8 mouse cellular contexts compared by ENCODE assay signal in the genomic region with DNA sequence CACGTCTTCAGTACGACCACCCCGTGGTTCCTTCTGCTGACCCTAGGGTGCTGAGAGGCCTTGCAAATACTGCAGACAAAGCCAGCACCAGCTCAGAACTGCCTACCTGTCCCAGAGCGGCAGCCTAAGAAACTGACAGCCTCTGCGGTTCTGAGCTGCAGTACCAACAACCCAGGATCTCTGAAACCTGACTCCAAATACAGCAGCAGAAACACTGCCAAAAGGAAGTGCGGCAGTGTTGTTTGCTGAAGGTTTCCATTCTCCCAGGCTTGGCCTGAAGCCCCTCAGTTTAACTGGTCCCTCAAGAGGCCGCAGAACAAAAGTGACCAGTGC. TPM values are rescaled to one million over a fixed set of nuclear protein-coding genes. Genes with fewer than 3 reads are reported as not detected.
DNase-seq lines count a peak whose midpoint lies in the region; ATAC-seq lines count a peak whose summit lies in the region.

No protein-coding gene starts in this region.

- no peaks in the 10 kb centered on the region for H3K9me3 ChIP-seq in heart, embryonic 12.5 days (replicated peaks)
- no peaks in the 10 kb centered on the region for H3K9me3 ChIP-seq in kidney, embryonic 15.5 days (replicated peaks)
- no peaks in the 10 kb centered on the region for H3K9me3 ChIP-seq in midbrain, embryonic 10.5 days (replicated peaks)

- H3K36me3 ChIP-seq in heart, embryonic 12.5 days, result 0 out of 2 replicates have a peak, but pooled peaks cover 4% of the 10 kb centered on the region
- H3K36me3 ChIP-seq in kidney, embryonic 15.5 days, result no peaks in the 10 kb centered on the region
- H3K36me3 ChIP-seq in midbrain, embryonic 10.5 days, result 0 out of 2 replicates have a peak, but pooled peaks cover 4% of the 10 kb centered on the region

- peak overlapping the region; percentile 71 for H3K4me3 ChIP-seq in heart, embryonic 12.5 days
- peak overlapping the region; percentile 80 for H3K4me3 ChIP-seq in kidney, embryonic 15.5 days (replicated peaks)
- H3K4me3 ChIP-seq in midbrain, embryonic 10.5 days, result peak overlapping the region; percentile 81

- DNase-seq in cerebellum, adult 11-12 months, result peak; percentile 70
- no peak for DNase-seq in cerebellum, postnatal 4 days (ENCODE audit: low spot score in 2 of 2)
- peak; percentile 42 to 45 for DNase-seq in cerebellum, adult 18-20 months
- peak; percentile 14 for DNase-seq in midbrain, embryonic 10.5 days (ENCODE audit: low spot score)
- no peak for DNase-seq in layer of hippocampus, postnatal 36 days
- no peak for DNase-seq in spleen, adult 18-20 months

- WGBS in heart, embryonic 12.5 days, result 22% methylated on average over 7 of the region's 7 CpGs
- 17% methylated on average over 7 of the region's 7 CpGs for WGBS in kidney, embryonic 15.5 days
- 49% methylated on average over 7 of the region's 7 CpGs for WGBS in midbrain, embryonic 10.5 days

- H3K4me1 ChIP-seq in heart, embryonic 12.5 days (replicated peaks), result peaks cover 45% of the 10 kb centered on the region
- H3K4me1 ChIP-seq in kidney, embryonic 15.5 days, result peaks cover 49% of the 10 kb centered on the region
- peaks cover 50% of the 10 kb centered on the region for H3K4me1 ChIP-seq in midbrain, embryonic 10.5 days

- peak overlapping the region; percentile 84 for H3K4me2 ChIP-seq in heart, embryonic 12.5 days
- H3K4me2 ChIP-seq in kidney, embryonic 15.5 days, result peak overlapping the region; percentile 88

- H3K27me3 ChIP-seq in heart, embryonic 12.5 days (replicated peaks), result no peaks in the 10 kb centered on the region
- no peaks in the 10 kb centered on the region for H3K27me3 ChIP-seq in kidney, embryonic 15.5 days
- H3K27me3 ChIP-seq in midbrain, embryonic 10.5 days (ENCODE audit: low read depth, poor library complexity, severe bottlenecking), result no peaks in the 10 kb centered on the region

- peak overlapping the region; percentile 87 for H3K9ac ChIP-seq in heart, embryonic 12.5 days
- peak overlapping the region; percentile 90 for H3K9ac ChIP-seq in kidney, embryonic 15.5 days

- peak overlapping the region; percentile 19; the same call in 1 of the 2 replicates for H3K27ac ChIP-seq in heart, embryonic 12.5 days (ENCODE audit: poor library complexity, severe bottlenecking)
- peak overlapping the region; percentile 90 for H3K27ac ChIP-seq in kidney, embryonic 15.5 days
- peak overlapping the region; percentile 5; the same call in 1 of the 2 replicates for H3K27ac ChIP-seq in midbrain, embryonic 10.5 days (replicated peaks)

- ATAC-seq in heart, embryonic 12.5 days (ENCODE audit: insufficient number of reproducible peaks, low FRiP score), result no peak
- no peak for ATAC-seq in kidney, embryonic 15.5 days (replicated peaks; ENCODE audit: low FRiP score)

RNA-seq across cellular contexts. Expression of gene Dexi, which starts 1.3 kb away (rescaled TPM):
- polyA plus RNA-seq in heart, embryonic 12.5 days (2016; fragmentation: Nextera tagmentation; extraction: Ambion mirVana), result 19.4 and 20.8 TPM in 2 replicates
- 18.4 and 18.5 TPM in 2 replicates for polyA plus RNA-seq in kidney, embryonic 15.5 days (2015; fragmentation: Nextera tagmentation; extraction: Ambion mirVana)
- 15.6 and 17.4 TPM in 2 replicates for polyA plus RNA-seq in midbrain, embryonic 10.5 days (2016; fragmentation: Nextera tagmentation; extraction: Ambion mirVana)
- total RNA-seq in layer of hippocampus, postnatal 36 days (2021), result 10 to 100 TPM; 65.8 to 66.8 TPM

RNA-seq across cellular contexts. Expression of gene Clec16a, which starts 3.6 kb away (rescaled TPM):
- polyA plus RNA-seq in heart, embryonic 12.5 days (2016; fragmentation: Nextera tagmentation; extraction: Ambion mirVana), result 30.0 and 33.7 TPM in 2 replicates
- 34.7 and 35.0 TPM in 2 replicates for polyA plus RNA-seq in kidney, embryonic 15.5 days (2015; fragmentation: Nextera tagmentation; extraction: Ambion mirVana)
- 27.2 and 30.8 TPM in 2 replicates for polyA plus RNA-seq in midbrain, embryonic 10.5 days (2016; fragmentation: Nextera tagmentation; extraction: Ambion mirVana)
- total RNA-seq in layer of hippocampus, postnatal 36 days (2021), result 100 to 1,000 TPM in 1 of 2 experiments, 10 to 100 TPM in 1; 97.8 to 103 TPM

Comparison
In these comparisons a context has a peak if more than half of its experiments do, and no peak if none do; other contexts are left out.
1. DNase-seq: peak in cerebellum, adult 11-12 months (single experiment), cerebellum, adult 18-20 months (2 of 2) and midbrain, embryonic 10.5 days (single experiment); none in cerebellum, postnatal 4 days (0 of 2), layer of hippocampus, postnatal 36 days (0 of 2) and spleen, adult 18-20 months (0 of 2).
2. H3K27ac ChIP-seq: peak in every context shown above with its lines; median percentile 90 in kidney, embryonic 15.5 days; 19 in heart, embryonic 12.5 days; 5 in midbrain, embryonic 10.5 days.
3. Peak in every context shown above with its lines, with median percentiles within 50 percentile points of each other: H3K4me3 ChIP-seq.